Mouse (Mus musculus) megakaryocyte, adult 5-6 weeks (primary cell): ENCODE measurements around the gene Mrpl38. TPM values are rescaled to one million over a fixed set of nuclear protein-coding genes. Genes with fewer than 3 reads are reported as not detected.
A peak's percentile ranks its signal among the peaks of the same experiment; 100 is the strongest.
"Not testable (repeated sequence)": the region's sequence is repeated elsewhere in the genome, so short reads cannot be mapped to it uniquely, and the experiment has no call there.

Experiments used
- ATAC-seq: 2 replicates; pipeline ENCODE4 v1.8.0; 2016; ENCODE audit warnings: mild to moderate bottlenecking, inconsistent platforms; ENCODE audit not compliant: poor library complexity, severe bottlenecking
- total RNA-seq, 2 experiments: library from RNA; stranded (forward) in 1 of 2; stranded (reverse) in 1 of 2; fragments of 153-499, 151-499 nt in 1 of 2; fragments of 221-1000, 200-1000 nt in 1 of 2; gene quantifications; 2 replicates each; pipeline versions ENCODE4 v1.2.3 to v1.2.4; 2015 to 2017

Gene Mrpl38
- total RNA-seq, 2 experiments from 2014 or later: 10.0 to 17.3 TPM

GRCm38 (mm10) chr11:116145481-116146293 is 7.0 kb upstream of the Mrpl38 start:
- no peak for ATAC-seq

- no peak for ATAC-seq
These were observed 4.8 kb upstream of the Mrpl38 start for GRCm38 (mm10) chr11:116143468-116143867.

GRCm38 (mm10) chr11:116142211-116142991 is 3.7 kb upstream of the Mrpl38 start:
- 0 out of 2 replicates have a peak, but pooled peaks have one; percentile 14 for ATAC-seq

GRCm38 (mm10) chr11:116138096-116138467 is 586 bp downstream of the Mrpl38 start:
- no peak for ATAC-seq

GRCm38 (mm10) chr11:116134171-116134570 is 4.5 kb downstream of the Mrpl38 start:
- no peak for ATAC-seq

GRCm38 (mm10) chr11:116133497-116133896 is 5.2 kb downstream of the Mrpl38 start:
- ATAC-seq: no peak

- no peak for ATAC-seq
These were observed 6.0 kb downstream of the Mrpl38 start for GRCm38 (mm10) chr11:116132366-116133333.

GRCm38 (mm10) chr11:116131349-116132170 is 7.1 kb downstream of the Mrpl38 start:
- ATAC-seq: no peak

- ATAC-seq: peak; percentile 85
These were observed 8.0 kb downstream of the Mrpl38 start, which contains the start of gene Trim65 for GRCm38 (mm10) chr11:116130488-116131205. Trim65 (minus strand) TSS chr11:116131128.

- peak; percentile 31 for ATAC-seq
These were observed 8.6 kb downstream of the Mrpl38 start for GRCm38 (mm10) chr11:116129993-116130487.

GRCm38 (mm10) chr11:116129091-116129790 is 9.4 kb downstream of the Mrpl38 start:
- ATAC-seq: no peak

GRCm38 (mm10) chr11:116127986-116128385 is 10.7 kb downstream of the Mrpl38 start:
- no peak for ATAC-seq

- ATAC-seq: no peak
These were observed 11.3 kb downstream of the Mrpl38 start, which contains the start of gene Trim47 for GRCm38 (mm10) chr11:116127156-116127980. Trim47 (minus strand) TSS chr11:116127210.

- no peak for ATAC-seq
These were observed 12.4 kb downstream of the Mrpl38 start for GRCm38 (mm10) chr11:116126261-116126660.

- ATAC-seq: not testable (repeated sequence)
These were observed 16.9 kb downstream of the Mrpl38 start for GRCm38 (mm10) chr11:116121731-116122245.

- no peak for ATAC-seq
These were observed 20.8 kb downstream of the Mrpl38 start for GRCm38 (mm10) chr11:116117819-116118218.

- no peak for ATAC-seq
These were observed 21.4 kb downstream of the Mrpl38 start for GRCm38 (mm10) chr11:116117241-116117640.
